Mouse (Mus musculus) limb, embryonic 12.5 days (tissue): ENCODE results near the gene Sox6. TPM values are rescaled to one million over a fixed set of nuclear protein-coding genes. Genes with fewer than 3 reads are reported as not detected.

Experiments
- ATAC-seq: fragments of 200-750 bp; cut with Nextera tagmentation; 2 replicates; pipeline ENCODE4 v1.8.0; 2017; ENCODE audit warnings: low read depth, moderate TSS enrichment; ENCODE audit not compliant: insufficient number of reproducible peaks, insufficient read depth, low FRiP score, low TSS enrichment
- H3K27ac ChIP-seq: fragments of 300-500 bp; sonication (generic); 2 replicates; pipeline ENCODE4 v1.5.1; 2016; ENCODE audit warnings: mild to moderate bottlenecking, moderate library complexity
- H3K27me3 ChIP-seq: fragments of 300-500 bp; sonication (generic); 2 replicates; pipeline ENCODE4 v1.6.1; 2016; ENCODE audit warnings: mild to moderate bottlenecking, moderate library complexity
- H3K36me3 ChIP-seq: fragments of 300-500 bp; sonication (generic); 2 replicates; pipeline ENCODE4 v1.6.1; 2016; ENCODE audit warnings: mild to moderate bottlenecking, moderate library complexity
- H3K4me1 ChIP-seq: fragments of 300-500 bp; sonication (generic); replicated peaks from 2 replicates; pipeline ENCODE4 v1.6.1; 2016
- H3K4me2 ChIP-seq: fragments of 300-500 bp; sonication (generic); 2 replicates; pipeline ENCODE4 v1.6.1; 2016; ENCODE audit warnings: mild to moderate bottlenecking, moderate library complexity
- H3K4me3 ChIP-seq: fragments of 300-500 bp; sonication (generic); replicated peaks from 2 replicates; pipeline ENCODE4 v1.5.1; 2016; ENCODE audit warnings: mild to moderate bottlenecking
- H3K9ac ChIP-seq: fragments of 300-500 bp; sonication (generic); replicated peaks from 2 replicates; pipeline ENCODE4 v1.6.1; 2016; ENCODE audit warnings: mild to moderate bottlenecking, moderate library complexity
- H3K9me3 ChIP-seq: fragments of 300-500 bp; sonication (generic); 2 replicates; pipeline ENCODE4 v1.6.1; 2016; ENCODE audit warnings: mild to moderate bottlenecking, moderate library complexity
- WGBS: fragments of 180-500 bp; shearing (Covaris S2); methylation state at CpG from one replicate; pipeline ENCODE4 v1.1.7; 2016; 5-methylcytosine and 5-hydroxymethylcytosine counted together
- polyA plus RNA-seq: library from polyadenylated mRNA; unstranded; fragments of >200 nt; fragmentation: Nextera tagmentation; extraction: Ambion mirVana; gene quantifications from 2 replicates; pipeline ENCODE4 v1.2.1, GENCODE M21; 2016

The Sox6 gene
- polyA plus RNA-seq, 1 experiment from 2014 or later, result 91.5 TPM

DNA sequence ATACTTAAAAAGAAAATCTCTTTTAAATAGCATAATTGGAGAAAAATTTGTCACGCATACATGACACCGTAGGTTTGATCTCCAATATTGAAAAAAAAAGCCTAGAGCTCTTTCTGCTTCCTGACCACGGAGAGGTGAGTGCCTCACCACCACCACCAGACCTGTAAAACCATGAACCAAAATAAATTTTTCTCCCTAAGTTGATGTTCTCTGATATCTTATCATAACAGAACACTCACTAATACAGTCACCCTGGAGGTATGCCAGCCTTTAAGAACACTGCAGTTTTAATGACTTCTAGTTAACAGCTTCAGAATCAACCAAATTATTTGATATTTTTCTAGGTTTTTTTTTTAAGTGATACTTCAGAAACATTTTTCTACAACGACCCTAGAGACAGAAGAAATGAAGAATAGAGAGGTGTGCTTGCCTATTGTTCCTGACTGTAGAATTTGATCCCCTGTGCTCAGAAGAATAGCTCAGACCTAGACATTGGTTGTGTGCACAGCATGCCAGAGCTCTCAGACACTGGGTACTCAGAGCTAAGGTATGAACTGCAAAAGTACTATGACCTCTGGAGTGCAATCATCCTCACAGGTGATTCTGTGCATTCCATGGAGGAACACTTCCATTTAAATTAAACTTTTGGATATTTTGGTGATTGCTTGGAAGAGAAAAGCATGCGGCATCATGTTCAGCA is 58.6 kb downstream of the Sox6 start:
- ATAC-seq, result no peak

DNA sequence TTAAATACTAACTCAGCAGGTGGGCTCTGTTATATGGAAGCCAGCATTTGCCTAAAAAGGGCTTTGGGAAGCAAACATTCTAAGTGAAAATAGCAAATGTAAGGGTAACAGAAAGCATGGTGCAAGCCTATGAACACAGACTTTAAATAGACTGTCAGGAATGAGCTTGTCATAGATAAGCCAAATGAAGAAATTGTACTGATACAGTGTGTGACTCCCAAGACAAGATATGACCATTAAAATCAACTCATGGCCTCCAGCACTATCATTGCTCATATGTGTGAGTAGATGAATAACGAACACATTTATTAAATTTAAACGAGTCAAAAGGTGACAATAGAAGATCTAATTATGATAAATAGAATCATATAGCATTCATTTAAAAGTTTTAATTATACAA is 64.1 kb downstream of the Sox6 start:
- no peaks in the 10 kb centered on the region for H3K9me3 ChIP-seq
- whole genome bisulfite sequencing, result 83% methylated on average over 2 of the region's 2 CpGs
- H3K9ac ChIP-seq, result no peak overlapping the region
- H3K36me3 ChIP-seq, result peaks cover 17% of the 10 kb centered on the region
- H3K4me2 ChIP-seq, result no peak overlapping the region
- no peaks in the 10 kb centered on the region for H3K27me3 ChIP-seq
- ATAC-seq, result no peak
- H3K27ac ChIP-seq, result no peak overlapping the region
- no peaks in the 10 kb centered on the region for H3K4me1 ChIP-seq
- H3K4me3 ChIP-seq, result no peak overlapping the region

More for the DNA sequence above, 58.6 kb downstream of the Sox6 start:
- Histone ChIP-seq H3K9me3 (no peaks in the 10 kb centered on the region), H3K4me3 (no peak overlapping the region), H3K36me3 (no peaks in the 10 kb centered on the region), H3K4me1 (0 out of 2 replicates have a peak, but pooled peaks cover 3% of the 10 kb centered on the region), H3K4me2 (no peak overlapping the region), H3K27me3 (no peaks in the 10 kb centered on the region), H3K27ac (no peak overlapping the region), H3K9ac (no peak overlapping the region)
- WGBS, result 87% methylated on average over 5 of the region's 5 CpGs

DNA sequence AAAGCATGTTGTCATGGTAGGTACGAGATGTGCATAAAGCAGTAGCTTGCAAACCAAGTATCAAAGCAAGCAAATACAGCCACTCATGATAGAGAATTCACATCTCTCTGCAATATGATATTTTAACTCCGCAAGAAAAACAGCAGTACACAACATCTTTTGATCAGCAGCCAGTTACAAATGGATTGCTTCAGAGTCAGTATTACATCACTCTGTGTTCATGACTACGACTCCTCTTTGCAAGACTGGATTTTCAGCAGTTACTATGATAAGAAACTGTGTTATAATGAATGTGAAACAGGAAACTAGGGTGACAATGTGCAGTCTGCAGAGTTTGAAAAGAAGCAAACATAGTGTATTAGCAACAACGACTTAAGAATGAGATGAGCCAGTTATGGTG is 71.4 kb downstream of the Sox6 start:
- no peak for ATAC-seq
- Histone ChIP-seq H3K27ac (no peak overlapping the region), H3K9ac (no peak overlapping the region), H3K36me3 (no peaks in the 10 kb centered on the region), H3K4me1 (0 out of 2 replicates have a peak, but pooled peaks cover 4% of the 10 kb centered on the region), H3K27me3 (no peaks in the 10 kb centered on the region), H3K9me3 (no peaks in the 10 kb centered on the region), H3K4me2 (no peak overlapping the region), H3K4me3 (no peak overlapping the region)
- 94% methylated on average over 4 of the region's 4 CpGs for WGBS

DNA sequence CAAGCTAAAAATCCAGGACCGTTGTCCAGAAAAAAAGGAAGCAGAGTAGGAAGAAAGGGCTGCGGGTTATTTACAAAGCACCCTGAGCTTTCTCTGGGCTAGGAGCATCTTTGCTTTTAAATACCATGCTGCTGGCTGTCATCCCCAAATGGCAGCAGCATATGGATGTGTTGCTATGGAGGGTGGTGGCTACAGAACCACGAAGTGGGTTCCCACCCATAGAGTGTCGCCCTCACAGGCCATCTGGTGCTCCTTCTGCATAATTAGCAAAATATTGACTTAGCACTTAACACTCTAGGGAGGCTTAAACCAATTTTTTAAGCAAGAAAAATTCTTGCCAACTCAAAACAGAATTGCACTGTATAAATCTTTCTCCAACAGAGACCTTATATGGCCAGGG is 72.4 kb downstream of the Sox6 start:
- no peak for ATAC-seq
- no peak overlapping the region for H3K27ac ChIP-seq
- H3K4me1 ChIP-seq, result 0 out of 2 replicates have a peak, but pooled peaks cover 4% of the 10 kb centered on the region
- WGBS, result 63% methylated on average over 4 of the region's 4 CpGs
- no peak overlapping the region for H3K9ac ChIP-seq
- H3K36me3 ChIP-seq, result no peaks in the 10 kb centered on the region
- H3K4me2 ChIP-seq, result no peak overlapping the region
- no peaks in the 10 kb centered on the region for H3K9me3 ChIP-seq
- no peak overlapping the region for H3K4me3 ChIP-seq
- no peaks in the 10 kb centered on the region for H3K27me3 ChIP-seq

DNA sequence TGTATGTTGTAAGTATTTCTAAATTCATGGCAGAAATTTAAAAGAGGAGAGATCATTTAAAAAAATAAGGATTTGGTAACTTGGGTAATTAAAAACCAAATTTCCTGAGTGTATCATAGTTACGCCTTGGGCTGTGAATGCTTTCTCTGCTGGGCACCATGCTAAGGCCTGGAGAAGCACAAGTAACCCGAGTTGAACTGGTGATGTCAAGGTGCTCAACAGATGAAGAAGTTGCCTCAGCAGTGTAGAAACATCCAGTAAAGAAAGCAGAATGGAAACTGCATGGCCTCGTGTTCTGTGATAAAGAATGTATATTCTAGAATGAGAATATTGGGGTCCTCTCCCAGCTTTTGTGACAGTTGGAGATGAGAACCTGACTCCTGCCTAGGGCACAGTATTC is 85.5 kb downstream of the Sox6 start:
- no peak for ATAC-seq

DNA sequence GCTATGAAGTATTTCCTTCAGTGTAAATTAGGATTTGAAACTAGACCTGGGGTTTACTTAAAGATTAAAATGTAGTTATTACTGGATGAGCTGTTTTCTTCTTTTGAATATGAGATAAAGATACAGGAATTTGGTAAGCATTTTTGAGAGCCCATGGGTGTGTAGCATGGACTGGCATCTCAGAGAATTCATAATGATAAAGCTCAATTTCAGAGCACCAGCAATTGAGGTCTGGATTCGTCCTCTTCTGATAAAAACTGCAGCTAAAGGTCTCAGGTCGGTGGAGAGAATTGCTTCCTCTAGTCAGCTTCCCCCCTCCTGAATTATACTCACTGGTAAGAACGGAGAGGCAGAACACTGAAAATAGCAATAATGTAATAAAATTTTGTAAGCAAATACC is 86.4 kb downstream of the Sox6 start:
- WGBS, result 44% methylated on average over 3 of the region's 3 CpGs
- Histone ChIP-seq H3K36me3 (no peaks in the 10 kb centered on the region), H3K4me2 (no peak overlapping the region), H3K4me1 (0 out of 2 replicates have a peak, but pooled peaks cover 8% of the 10 kb centered on the region), H3K27me3 (no peaks in the 10 kb centered on the region), H3K27ac (no peak overlapping the region), H3K9ac (no peak overlapping the region), H3K4me3 (no peak overlapping the region), H3K9me3 (no peaks in the 10 kb centered on the region)
- ATAC-seq, result no peak

More for the DNA sequence above, 85.5 kb downstream of the Sox6 start:
- 0 out of 2 replicates have a peak, but pooled peaks cover 8% of the 10 kb centered on the region for H3K4me1 ChIP-seq
- 79% methylated on average over 3 of the region's 3 CpGs for WGBS
- H3K9me3 ChIP-seq, result no peaks in the 10 kb centered on the region
- no peak overlapping the region for H3K9ac ChIP-seq
- no peaks in the 10 kb centered on the region for H3K27me3 ChIP-seq
- no peak overlapping the region for H3K27ac ChIP-seq
- H3K4me2 ChIP-seq, result no peak overlapping the region
- no peak overlapping the region for H3K4me3 ChIP-seq
- H3K36me3 ChIP-seq, result no peaks in the 10 kb centered on the region

DNA sequence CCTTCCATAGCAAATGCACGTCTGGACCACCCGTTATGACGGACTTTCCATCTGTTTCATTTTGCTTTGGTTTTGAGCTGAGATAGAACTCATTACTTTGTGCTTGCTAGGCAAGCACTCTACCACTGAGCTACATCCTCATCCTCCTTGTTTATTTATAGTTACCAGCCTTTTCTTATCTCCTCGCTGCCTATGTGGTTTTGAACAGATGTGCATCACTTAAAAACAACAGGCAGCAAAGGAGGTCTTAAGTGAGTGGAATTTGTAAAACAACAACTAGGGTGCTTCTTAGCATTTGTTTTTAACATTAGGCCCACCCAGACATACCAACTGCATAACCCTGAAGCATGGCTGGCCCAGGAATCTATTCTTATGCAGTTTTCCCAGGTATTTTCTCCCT is 86.9 kb downstream of the Sox6 start:
- no peaks in the 10 kb centered on the region for H3K36me3 ChIP-seq
- no peak overlapping the region for H3K4me3 ChIP-seq
- 77% methylated on average over 4 of the region's 4 CpGs for WGBS
- H3K9ac ChIP-seq, result no peak overlapping the region
- no peak overlapping the region for H3K27ac ChIP-seq
- no peak for ATAC-seq
- H3K4me1 ChIP-seq, result 0 out of 2 replicates have a peak, but pooled peaks cover 8% of the 10 kb centered on the region
- H3K27me3 ChIP-seq, result no peaks in the 10 kb centered on the region
- no peaks in the 10 kb centered on the region for H3K9me3 ChIP-seq
- H3K4me2 ChIP-seq, result no peak overlapping the region

DNA sequence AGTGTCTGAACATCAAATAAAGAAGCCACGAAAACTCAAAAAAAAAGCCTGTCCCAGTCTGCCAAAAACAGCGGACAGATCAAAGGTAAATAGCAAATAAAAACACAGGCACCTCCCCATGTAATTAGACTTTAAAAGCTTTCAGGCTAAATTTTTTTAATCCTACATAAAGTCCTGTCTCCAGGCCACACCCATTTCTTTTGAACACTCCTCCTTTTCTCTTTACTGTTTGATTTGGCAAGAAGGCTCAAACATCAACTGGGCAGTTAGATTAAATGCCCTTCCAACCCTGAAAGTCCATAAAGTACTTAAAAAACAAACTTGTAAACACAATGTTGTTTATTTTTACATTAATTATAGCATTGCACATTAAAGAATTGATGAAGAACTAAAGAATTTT is 90.7 kb downstream of the Sox6 start:
- ATAC-seq, result no peak
- no peak overlapping the region for H3K27ac ChIP-seq
- H3K4me3 ChIP-seq, result no peak overlapping the region
- H3K9ac ChIP-seq, result no peak overlapping the region
- peaks cover 23% of the 10 kb centered on the region; the same call in 1 of the 2 replicates for H3K4me1 ChIP-seq
- no peaks in the 10 kb centered on the region for H3K9me3 ChIP-seq
- WGBS, result 37% methylated on average over 2 of the region's 2 CpGs
- no peaks in the 10 kb centered on the region for H3K27me3 ChIP-seq
- H3K4me2 ChIP-seq, result no peak overlapping the region
- H3K36me3 ChIP-seq, result no peaks in the 10 kb centered on the region

DNA sequence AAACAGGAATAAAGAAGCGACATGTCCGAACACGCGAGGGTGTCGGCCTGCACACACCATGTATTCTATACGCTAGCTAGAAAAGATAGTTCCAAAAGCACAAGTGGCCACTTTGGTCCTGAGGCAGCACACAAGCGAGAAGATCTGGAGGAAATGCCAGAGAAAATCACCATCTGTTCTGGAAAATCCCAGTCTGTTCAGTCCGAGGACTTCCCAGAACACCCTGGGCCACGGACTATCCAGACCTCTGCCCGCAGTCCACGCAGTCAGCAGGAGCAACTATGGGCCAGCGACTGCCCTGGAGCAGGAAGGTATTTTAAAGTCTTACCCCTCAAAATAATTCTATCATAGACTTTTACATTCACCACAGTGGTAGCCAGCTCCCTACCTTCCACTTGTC is 92.0 kb downstream of the Sox6 start:
- Histone ChIP-seq H3K4me2 (no peak overlapping the region), H3K27ac (no peak overlapping the region), H3K27me3 (no peaks in the 10 kb centered on the region), H3K4me3 (no peak overlapping the region), H3K4me1 (peaks cover 22% of the 10 kb centered on the region), H3K36me3 (peaks cover 10% of the 10 kb centered on the region), H3K9me3 (no peaks in the 10 kb centered on the region), H3K9ac (no peak overlapping the region)
- ATAC-seq, result no peak
- WGBS, result 90% methylated on average over 12 of the region's 12 CpGs

DNA sequence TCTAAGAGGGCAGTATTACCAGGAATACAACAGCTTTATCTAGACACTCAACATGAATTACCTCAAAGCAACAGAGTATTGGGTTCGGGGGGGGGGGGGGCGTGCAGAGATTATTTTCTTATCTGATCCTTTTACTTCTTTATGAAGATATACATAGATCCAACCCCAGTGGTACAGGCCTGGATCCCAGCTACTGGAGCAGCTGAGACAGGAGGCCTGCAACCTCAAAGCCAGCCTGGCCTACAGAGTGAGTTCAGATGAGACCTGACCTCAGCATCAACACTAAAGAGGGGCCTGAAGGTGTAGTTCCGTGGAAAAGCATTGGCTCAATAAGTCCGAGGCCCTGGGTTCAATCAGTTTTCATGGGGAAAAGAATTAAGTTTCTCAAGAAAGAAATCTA is 93.1 kb downstream of the Sox6 start:
- Histone ChIP-seq H3K9me3 (no peaks in the 10 kb centered on the region), H3K27me3 (no peaks in the 10 kb centered on the region), H3K27ac (no peak overlapping the region), H3K9ac (no peak overlapping the region), H3K4me1 (peaks cover 29% of the 10 kb centered on the region), H3K4me2 (no peak overlapping the region), H3K36me3 (peaks cover 10% of the 10 kb centered on the region), H3K4me3 (no peak overlapping the region)
- no peak for ATAC-seq
- WGBS, result 80% methylated on average over 4 of the region's 4 CpGs

DNA sequence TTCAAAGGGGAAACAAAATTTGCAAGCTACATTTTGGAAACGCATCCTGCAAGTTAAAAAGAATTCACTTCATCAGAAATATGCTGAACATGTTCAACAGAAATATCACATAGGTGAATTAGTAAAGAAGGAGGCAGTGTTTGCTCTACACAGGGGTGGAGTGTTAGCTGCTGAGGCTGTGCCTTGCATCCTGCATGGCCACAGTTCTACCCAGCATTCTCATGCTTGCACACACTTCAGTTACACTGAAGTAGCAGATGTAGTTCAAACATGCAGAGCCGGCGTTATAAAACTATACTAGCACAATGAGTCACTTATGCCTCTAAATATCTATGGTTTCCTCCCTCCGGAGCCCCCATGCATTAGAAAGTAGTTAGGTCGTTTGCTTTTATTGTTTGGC is 94.3 kb downstream of the Sox6 start:
- Histone ChIP-seq H3K36me3 (peaks cover 10% of the 10 kb centered on the region), H3K4me1 (peaks cover 38% of the 10 kb centered on the region), H3K4me2 (no peak overlapping the region), H3K4me3 (no peak overlapping the region), H3K9me3 (no peaks in the 10 kb centered on the region), H3K27me3 (no peaks in the 10 kb centered on the region), H3K9ac (no peak overlapping the region), H3K27ac (0 out of 2 replicates have a peak overlapping the region, but pooled peaks have one; percentile 20)
- WGBS, result 45% methylated on average over 5 of the region's 5 CpGs
- no peak; the same call in 1 of the 2 replicates for ATAC-seq

DNA sequence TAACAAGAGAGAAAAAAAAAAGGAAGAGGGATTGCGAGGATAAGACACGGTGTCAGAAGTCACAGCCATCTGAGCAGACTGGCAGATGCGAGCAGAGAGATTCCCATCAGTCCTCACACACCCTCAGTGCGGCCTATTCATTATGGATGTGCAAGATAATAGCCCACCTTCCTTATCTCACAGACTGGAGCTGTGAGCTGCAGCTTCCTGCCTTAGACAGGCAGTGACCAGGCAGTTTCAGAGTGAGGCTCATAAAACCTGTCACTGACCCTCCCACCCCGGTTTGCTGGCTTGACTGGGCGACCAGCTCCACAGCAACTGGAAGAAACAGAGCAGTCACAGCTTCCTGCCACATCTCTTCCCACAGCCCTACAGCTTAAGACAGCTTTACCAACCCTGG is 96.8 kb downstream of the Sox6 start:
- Histone ChIP-seq H3K9ac (no peak overlapping the region), H3K27ac (no peak overlapping the region), H3K4me2 (no peak overlapping the region), H3K27me3 (no peaks in the 10 kb centered on the region), H3K9me3 (no peaks in the 10 kb centered on the region), H3K36me3 (peaks cover 14% of the 10 kb centered on the region), H3K4me1 (peaks cover 54% of the 10 kb centered on the region), H3K4me3 (no peak overlapping the region)
- WGBS, result 28% methylated on average over 6 of the region's 6 CpGs
- no peak for ATAC-seq
